Mouse (Mus musculus): Measurements from ENCODE around the gene Vmn1r4.

DNA sequence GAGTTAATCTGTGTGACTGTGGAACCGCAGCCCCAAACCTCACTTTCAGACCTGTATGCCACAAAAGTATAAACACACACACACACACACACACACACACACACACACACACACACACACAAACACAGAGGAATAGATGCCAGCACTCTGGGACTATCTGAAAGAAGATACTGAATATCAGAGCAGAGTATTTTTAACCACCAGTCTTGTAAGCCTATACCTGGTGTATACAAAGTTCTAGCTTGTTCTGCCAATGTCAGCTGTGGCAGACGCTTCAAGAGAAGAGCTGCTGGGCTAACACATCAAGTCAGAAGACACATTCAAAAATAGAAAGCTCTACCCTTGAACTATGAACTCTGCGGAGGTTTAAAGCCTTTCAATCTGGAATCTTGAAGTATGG, 24.2 kb upstream of the Vmn1r4 start:
- TF ChIP-seq CTCF (IDR thresholded peaks at IDR 0.05; ENCODE audit: control insufficient read depth, insufficient read depth, insufficient read length) (no peak), MYOD1 (IDR thresholded peaks at IDR 0.05; ENCODE audit: control insufficient read depth, insufficient read length, low read depth) (no peak), MYOG (IDR thresholded peaks at IDR 0.05; ENCODE audit: control insufficient read depth, extremely low read depth, insufficient read length) (no peak), USF1 (IDR thresholded peaks at IDR 0.05; ENCODE audit: low read depth) (no peak), MAX (IDR thresholded peaks at IDR 0.05) (no peak), FOSL1 (IDR thresholded peaks at IDR 0.05; ENCODE audit: insufficient read depth, low read length, poor library complexity, severe bottlenecking) (no peak), CEBPB (IDR thresholded peaks at IDR 0.05; ENCODE audit: low read depth) (no peak)
